Mouse (Mus musculus) kidney, embryonic 14.5 days (tissue): ENCODE measurements around the gene Rrp9. TPM values are rescaled to one million over a fixed set of nuclear protein-coding genes. Genes with fewer than 3 reads are reported as not detected.

Experiments used
- ATAC-seq: fragments of 200-750 bp; cut with Nextera tagmentation; 2 replicates; pipeline ENCODE4 v1.8.0; 2017; ENCODE audit warnings: moderate number of reproducible peaks, mild to moderate bottlenecking, moderate TSS enrichment, moderate library complexity; ENCODE audit not compliant: low FRiP score, low TSS enrichment
- H3K27ac ChIP-seq: fragments of 300-500 bp; sonication (generic); 2 replicates; pipeline ENCODE4 v1.5.1; 2014; ENCODE audit warnings: low read depth, mild to moderate bottlenecking, low read length, moderate library complexity, mixed read lengths
- H3K27me3 ChIP-seq: fragments of 300-500 bp; sonication (generic); 2 replicates; pipeline ENCODE4 v1.6.1; 2014; ENCODE audit warnings: mild to moderate bottlenecking, low read length; ENCODE audit not compliant: control insufficient read depth, insufficient read depth
- H3K36me3 ChIP-seq: fragments of 300-500 bp; sonication (generic); 2 replicates; pipeline ENCODE4 v1.6.1; 2014; ENCODE audit warnings: low read length, mixed read lengths; ENCODE audit not compliant: control insufficient read depth, insufficient read depth
- H3K4me1 ChIP-seq: fragments of 300-500 bp; sonication (generic); 2 replicates; pipeline ENCODE4 v1.6.1; 2014; ENCODE audit warnings: low read length, mixed read lengths; ENCODE audit not compliant: control insufficient read depth, insufficient read depth
- H3K4me2 ChIP-seq: fragments of 300-500 bp; sonication (generic); replicated peaks from 2 replicates; pipeline ENCODE4 v1.6.1; 2014; ENCODE audit warnings: low read depth, mild to moderate bottlenecking, low read length
- H3K4me3 ChIP-seq: fragments of 300-500 bp; sonication (generic); 2 replicates; pipeline ENCODE4 v1.5.1; 2014; ENCODE audit warnings: mild to moderate bottlenecking, low read length
- H3K9ac ChIP-seq: fragments of 300-500 bp; sonication (generic); 2 replicates; pipeline ENCODE4 v1.6.1; 2014; ENCODE audit warnings: low read depth, mild to moderate bottlenecking, low read length, moderate library complexity
- H3K9me3 ChIP-seq: fragments of 300-500 bp; sonication (generic); 2 replicates; pipeline ENCODE4 v1.6.1; 2016; ENCODE audit warnings: low read length; ENCODE audit not compliant: control insufficient read depth
- WGBS: fragments of 180-500 bp; shearing (Covaris S2); extraction: QIAGEN DNeasy Blood & Tissue Kit; methylation state at CpG from one replicate; pipeline ENCODE4 v1.1.7; 2014; 5-methylcytosine and 5-hydroxymethylcytosine counted together
- polyA plus RNA-seq: library from polyadenylated mRNA; unstranded; fragments of >200 nt; fragmentation: Nextera tagmentation; extraction: Ambion mirVana; gene quantifications from 2 replicates; pipeline ENCODE4 v1.2.1, GENCODE M21; 2014

Gene Rrp9
- polyA plus RNA-seq, 1 experiment from 2014 or later: 49.3 TPM

GRCm38 (mm10) chr9:106461641-106462429 is 13.9 kb upstream of the Rrp9 start:
- no peak overlapping the region for H3K9ac ChIP-seq
- H3K27me3 ChIP-seq: no peaks in the 10 kb centered on the region
- H3K36me3 ChIP-seq: peaks cover 43% of the 10 kb centered on the region
- peaks cover 33% of the 10 kb centered on the region for H3K4me1 ChIP-seq
- ATAC-seq: no peak
- no peak overlapping the region for H3K4me2 ChIP-seq
- H3K4me3 ChIP-seq: no peak overlapping the region
- no peak overlapping the region for H3K27ac ChIP-seq
- no peaks in the 10 kb centered on the region for H3K9me3 ChIP-seq
- WGBS: 76% methylated on average over 16 of the region's 16 CpGs

GRCm38 (mm10) chr9:106462430-106462800 is 13.3 kb upstream of the Rrp9 start:
- H3K36me3 ChIP-seq: peaks cover 43% of the 10 kb centered on the region

GRCm38 (mm10) chr9:106463122-106464063 is 12.4 kb upstream of the Rrp9 start:
- Histone ChIP-seq H3K27me3 (no peaks in the 10 kb centered on the region), H3K9ac (no peak overlapping the region), H3K4me3 (no peak overlapping the region), H3K9me3 (no peaks in the 10 kb centered on the region), H3K36me3 (peaks cover 39% of the 10 kb centered on the region), H3K4me1 (peaks cover 20% of the 10 kb centered on the region), H3K27ac (no peak overlapping the region), H3K4me2 (no peak overlapping the region)
- ATAC-seq: no peak
- 84% methylated on average over 21 of the region's 21 CpGs for WGBS

More at GRCm38 (mm10) chr9:106462430-106462800, 13.3 kb upstream of the Rrp9 start:
- Histone ChIP-seq H3K4me1 (peaks cover 27% of the 10 kb centered on the region), H3K4me3 (no peak overlapping the region), H3K27me3 (no peaks in the 10 kb centered on the region), H3K9me3 (no peaks in the 10 kb centered on the region), H3K27ac (no peak overlapping the region), H3K4me2 (no peak overlapping the region), H3K9ac (no peak overlapping the region)
- no peak for ATAC-seq
- 91% methylated on average over 12 of the region's 12 CpGs for WGBS

- WGBS: 2% methylated on average over 67 of the region's 99 CpGs
- Histone ChIP-seq H3K27me3 (no peaks in the 10 kb centered on the region), H3K9ac (peak overlapping the region; percentile 75), H3K27ac (peak overlapping the region; percentile 67), H3K36me3 (peaks cover 35% of the 10 kb centered on the region), H3K4me3 (peak overlapping the region; percentile 53), H3K9me3 (no peaks in the 10 kb centered on the region), H3K4me2 (peak overlapping the region; percentile 98), H3K4me1 (peaks cover 18% of the 10 kb centered on the region)
- peak; percentile 81 for ATAC-seq
These were observed 10.8 kb upstream of the Rrp9 start for GRCm38 (mm10) chr9:106464751-106465541.

- no peak for ATAC-seq
These were observed 10.1 kb upstream of the Rrp9 start, which contains the start of gene Gpr62 for GRCm38 (mm10) chr9:106465571-106466200. TSS of gene Gpr62 (minus strand) at chr9:106465938.

GRCm38 (mm10) chr9:106466721-106467120 is 9.0 kb upstream of the Rrp9 start:
- H3K9ac ChIP-seq: no peak overlapping the region
- H3K9me3 ChIP-seq: no peaks in the 10 kb centered on the region
- no peak overlapping the region for H3K4me2 ChIP-seq
- 90% methylated on average over 6 of the region's 6 CpGs for WGBS
- H3K4me3 ChIP-seq: no peak overlapping the region
- no peak overlapping the region for H3K27ac ChIP-seq
- H3K36me3 ChIP-seq: peaks cover 19% of the 10 kb centered on the region
- no peaks in the 10 kb centered on the region for H3K27me3 ChIP-seq
- peaks cover 9% of the 10 kb centered on the region for H3K4me1 ChIP-seq
- no peak for ATAC-seq

More at GRCm38 (mm10) chr9:106465571-106466200, 10.1 kb upstream of the Rrp9 start, which contains the start of gene Gpr62:
- Histone ChIP-seq H3K9ac (peak within 1 kb of the TSS; percentile 75), H3K9me3 (no peaks in the 10 kb centered on the region), H3K36me3 (peaks cover 28% of the 10 kb centered on the region), H3K4me3 (peak within 1 kb of the TSS; percentile 53), H3K4me1 (peaks cover 11% of the 10 kb centered on the region), H3K27ac (peak within 1 kb of the TSS; percentile 67), H3K4me2 (peak within 1 kb of the TSS; percentile 98), H3K27me3 (no peaks in the 10 kb centered on the region)
- WGBS: 25% methylated on average over 26 of the region's 26 CpGs

- 80% methylated on average over 7 of the region's 7 CpGs for WGBS
These were observed 8.0 kb upstream of the Rrp9 start for GRCm38 (mm10) chr9:106467746-106468145.

GRCm38 (mm10) chr9:106469317-106469716 is 6.4 kb upstream of the Rrp9 start:
- H3K9ac ChIP-seq: 0 out of 2 replicates have a peak overlapping the region, but pooled peaks have one; percentile 9
- ATAC-seq: no peak
- H3K4me1 ChIP-seq: peaks cover 13% of the 10 kb centered on the region
- no peak overlapping the region for H3K4me2 ChIP-seq
- 62% methylated on average over 6 of the region's 6 CpGs for WGBS
- no peaks in the 10 kb centered on the region for H3K27me3 ChIP-seq
- no peaks in the 10 kb centered on the region for H3K9me3 ChIP-seq
- no peaks in the 10 kb centered on the region for H3K36me3 ChIP-seq
- H3K27ac ChIP-seq: no peak overlapping the region
- H3K4me3 ChIP-seq: no peak overlapping the region

More at GRCm38 (mm10) chr9:106467746-106468145, 8.0 kb upstream of the Rrp9 start:
- peaks cover 10% of the 10 kb centered on the region for H3K36me3 ChIP-seq
- no peak for ATAC-seq
- no peak overlapping the region for H3K4me3 ChIP-seq
- no peak overlapping the region for H3K9ac ChIP-seq
- no peak overlapping the region for H3K27ac ChIP-seq
- peaks cover 13% of the 10 kb centered on the region for H3K4me1 ChIP-seq
- no peaks in the 10 kb centered on the region for H3K27me3 ChIP-seq
- no peaks in the 10 kb centered on the region for H3K9me3 ChIP-seq
- H3K4me2 ChIP-seq: no peak overlapping the region
